Mouse (Mus musculus) megakaryocyte, embryonic 14.5 days (primary cell): ENCODE results near the gene Lrrc29.

Experiments
- FLI1 ChIP-seq: IDR thresholded peaks from 2 replicates; pipeline ENCODE4 v1.6.1; 2012; ENCODE audit warnings: low read length, inconsistent platforms, mixed read lengths
- GATA1 ChIP-seq: IDR thresholded peaks from 3 replicates; pipeline ENCODE4 v1.6.1; 2012; ENCODE audit warnings: mixed read lengths, low read length, inconsistent platforms, borderline replicate concordance

DNA sequence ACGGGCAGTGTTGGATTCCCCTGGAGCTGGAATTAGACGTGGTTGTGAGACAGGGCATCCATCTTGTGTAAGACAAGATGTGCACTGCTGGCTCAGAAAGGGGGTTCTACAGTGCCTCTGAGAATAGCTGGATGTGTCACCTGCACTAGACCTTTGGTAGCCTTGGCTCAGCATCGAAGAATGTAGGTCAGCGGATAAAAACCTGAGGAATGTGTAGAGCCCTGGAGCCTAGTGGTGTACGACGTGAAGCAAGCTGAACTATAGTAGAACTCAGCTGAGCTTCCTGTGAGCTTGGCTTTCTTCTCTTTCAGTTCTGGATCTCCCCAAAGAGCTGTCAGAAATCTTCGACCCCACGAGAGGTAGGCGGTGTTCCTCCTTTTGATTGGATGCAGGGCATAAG lies 22.2 kb downstream of the Lrrc29 start:
- TF ChIP-seq GATA1: no peak
- TF ChIP-seq FLI1: no peak
